In genomic region chr9:72654593-72655242, GRCm38 (mm10) we compare ENCODE assay signal across 7 mouse cellular contexts. TPM values are rescaled to one million over a fixed set of nuclear protein-coding genes. Genes with fewer than 3 reads are reported as not detected.
DNase-seq lines count a peak whose midpoint lies in the region; TF ChIP-seq lines count a peak whose summit lies in the region.

No protein-coding gene starts in this region.

- TF ChIP-seq EP300 in heart, adult 2 months (IDR thresholded peaks at IDR 0.05; ENCODE audit: insufficient read depth, low read depth, low read length): no peak

- no peaks in the 10 kb centered on the region for H3K27me3 ChIP-seq in heart, adult 2 months (ENCODE audit: control insufficient read depth, insufficient read depth, low read length)

- H3K36me3 ChIP-seq in heart, adult 2 months (ENCODE audit: control insufficient read depth, insufficient read depth, low read length): no peaks in the 10 kb centered on the region

- peak; percentile 80 for TF ChIP-seq CTCF in heart, adult 2 months (IDR thresholded peaks at IDR 0.05)

- H3K27ac ChIP-seq in heart, adult 2 months: no peak overlapping the region

- DNase-seq in right cerebral cortex, adult 18-20 months: peak; percentile 42
- DNase-seq in right cerebral cortex, postnatal 36 days (ENCODE audit: low spot score in 2 of 2): no peak
- DNase-seq in adrenal gland, postnatal 4 days (ENCODE audit: low spot score in 2 of 2): peak; percentile 49 to 63
- peak; percentile 77 for DNase-seq in heart, adult 2 months
- peak; percentile 77 for DNase-seq in kidney, postnatal 14 days
- DNase-seq in lung, postnatal 14 days: peak; percentile 90
- peak; percentile 61 to 81 for DNase-seq in spleen, adult 18-20 months

- H3K9ac ChIP-seq in heart, adult 2 months (ENCODE audit: low read depth, low read length): no peak overlapping the region

- intact Hi-C loops in heart, adult 2 months (cut with DNase I): loop anchor here (1.0 kb wide), 1 partner anchor 18 kb away; no protein-coding TSS in a partner anchor

- peaks cover 5% of the 10 kb centered on the region for H3K4me1 ChIP-seq in heart, adult 2 months (ENCODE audit: control insufficient read depth, insufficient read depth, low read length)

- 44% methylated on average over 6 of the region's 6 CpGs for WGBS in heart, adult 2 months

- no peak for TF ChIP-seq POLR2A in heart, adult 2 months (IDR thresholded peaks at IDR 0.05; ENCODE audit: insufficient read depth, low read depth, low read length)

- H3K4me3 ChIP-seq in heart, adult 2 months: no peak overlapping the region

- no peaks in the 10 kb centered on the region for H3K79me2 ChIP-seq in heart, adult 2 months (replicated peaks; ENCODE audit: control insufficient read depth, insufficient read depth, low read length)

RNA-seq across cellular contexts. Expression of gene Nedd4, which starts 7.4 kb away (rescaled TPM):
- total RNA-seq in adrenal gland, postnatal 4 days (2021): 100 to 1,000 TPM; 708 to 756 TPM
- 100 to 1,000 TPM; 317 to 357 TPM for total RNA-seq in heart, adult 2 months (2021)
- polyA plus RNA-seq in heart, adult 2 months (2012; rRNA removed): 129 and 289 TPM in 2 replicates

Comparison
In these comparisons a context has a peak if more than half of its experiments do, and no peak if none do; other contexts are left out.
1. DNase-seq: peak in right cerebral cortex, adult 18-20 months (single experiment), adrenal gland, postnatal 4 days (2 of 2), heart, adult 2 months (2 of 2), kidney, postnatal 14 days (single experiment), lung, postnatal 14 days (single experiment) and spleen, adult 18-20 months (2 of 2); none in right cerebral cortex, postnatal 36 days (0 of 2).